In genomic region chr10:120553097-120553453, GRCm38 (mm10) we compare ENCODE assay signal across 8 mouse cellular contexts.
DNase-seq lines count a peak whose midpoint lies in the region; ATAC-seq lines count a peak whose summit lies in the region.

No protein-coding gene starts in this region.

- no peaks in the 10 kb centered on the region for H3K36me3 ChIP-seq in kidney, embryonic 14.5 days (ENCODE audit: control insufficient read depth, insufficient read depth, low read length)
- H3K36me3 ChIP-seq in hindbrain, embryonic 12.5 days = no peaks in the 10 kb centered on the region
- no peaks in the 10 kb centered on the region for H3K36me3 ChIP-seq in liver, embryonic 16.5 days (ENCODE audit: control insufficient read depth, insufficient read depth)

- H3K9me3 ChIP-seq in kidney, embryonic 14.5 days (ENCODE audit: control insufficient read depth, low read length) = no peaks in the 10 kb centered on the region
- no peaks in the 10 kb centered on the region for H3K9me3 ChIP-seq in hindbrain, embryonic 12.5 days (replicated peaks)
- no peaks in the 10 kb centered on the region for H3K9me3 ChIP-seq in liver, embryonic 16.5 days (replicated peaks; ENCODE audit: control insufficient read depth, low read length)

- H3K4me1 ChIP-seq in kidney, embryonic 14.5 days (ENCODE audit: control insufficient read depth, insufficient read depth, low read length) = 0 out of 2 replicates have a peak, but pooled peaks cover 3% of the 10 kb centered on the region
- peaks cover 11% of the 10 kb centered on the region for H3K4me1 ChIP-seq in hindbrain, embryonic 12.5 days
- peaks cover 2% of the 10 kb centered on the region for H3K4me1 ChIP-seq in liver, embryonic 16.5 days (ENCODE audit: control insufficient read depth, low read depth, low read length)

- peak overlapping the region; percentile 98 for H3K4me2 ChIP-seq in kidney, embryonic 14.5 days (replicated peaks; ENCODE audit: low read depth, low read length)
- H3K4me2 ChIP-seq in hindbrain, embryonic 12.5 days (replicated peaks) = peak overlapping the region; percentile 83
- H3K4me2 ChIP-seq in liver, embryonic 16.5 days (ENCODE audit: low read depth, low read length) = peak overlapping the region; percentile 74

- peak; percentile 83 for ATAC-seq in kidney, embryonic 14.5 days (ENCODE audit: low FRiP score, low TSS enrichment)
- ATAC-seq in hindbrain, embryonic 12.5 days (ENCODE audit: low FRiP score) = peak; percentile 86
- ATAC-seq in liver, embryonic 16.5 days (ENCODE audit: low read depth) = peak; percentile 37; the same call in 1 of the 2 replicates

- H3K9ac ChIP-seq in kidney, embryonic 14.5 days (ENCODE audit: low read depth, low read length) = peak overlapping the region; percentile 79
- H3K9ac ChIP-seq in hindbrain, embryonic 12.5 days = peak overlapping the region; percentile 67
- H3K9ac ChIP-seq in liver, embryonic 16.5 days (ENCODE audit: low read depth, low read length) = no peak overlapping the region

- peak overlapping the region; percentile 89 for H3K27ac ChIP-seq in kidney, embryonic 14.5 days (ENCODE audit: low read depth, low read length)
- peak overlapping the region; percentile 14; the same call in 1 of the 2 replicates for H3K27ac ChIP-seq in hindbrain, embryonic 12.5 days
- no peak overlapping the region for H3K27ac ChIP-seq in liver, embryonic 16.5 days (ENCODE audit: low read length)

- DNase-seq in kidney, adult 11 months = no peak
- DNase-seq in embryo, embryonic 10.5 days (ENCODE audit: low spot score) = peak; percentile 88
- DNase-seq in retina, embryonic 14.5 days (ENCODE audit: low spot score) = peak; percentile 70
- DNase-seq in spleen, postnatal 36 days (ENCODE audit: low spot score in 2 of 2) = no peak
- no peak for DNase-seq in frontal cortex, postnatal 14 days (ENCODE audit: low spot score in 2 of 2)

- H3K27me3 ChIP-seq in kidney, embryonic 14.5 days (ENCODE audit: control insufficient read depth, insufficient read depth, low read length) = no peaks in the 10 kb centered on the region
- peaks cover 16% of the 10 kb centered on the region for H3K27me3 ChIP-seq in hindbrain, embryonic 12.5 days
- peaks cover 22% of the 10 kb centered on the region for H3K27me3 ChIP-seq in liver, embryonic 16.5 days (ENCODE audit: control insufficient read depth, insufficient read depth, low read depth, low read length)

- peak overlapping the region; percentile 53 for H3K4me3 ChIP-seq in kidney, embryonic 14.5 days (ENCODE audit: low read length)
- H3K4me3 ChIP-seq in hindbrain, embryonic 12.5 days = peak overlapping the region; percentile 42
- peak overlapping the region; percentile 54 for H3K4me3 ChIP-seq in liver, embryonic 16.5 days (ENCODE audit: low read depth, low read length)

- under 1% methylated on average over 16 of the region's 16 CpGs for WGBS in kidney, embryonic 14.5 days
- under 1% methylated on average over 16 of the region's 16 CpGs for WGBS in hindbrain, embryonic 12.5 days
- WGBS in liver, embryonic 16.5 days (ENCODE audit: insufficient replicate concordance) = 3% methylated on average over 16 of the region's 16 CpGs

Comparison
In these comparisons a context has a peak if more than half of its experiments do, and no peak if none do; other contexts are left out.
1. DNase-seq: peak in embryo, embryonic 10.5 days (single experiment) and retina, embryonic 14.5 days (single experiment); none in kidney, adult 11 months (single experiment), spleen, postnatal 36 days (0 of 2) and frontal cortex, postnatal 14 days (0 of 2).
2. Peak in every context shown above with its lines, with median percentiles within 50 percentile points of each other: ATAC-seq, H3K4me2 ChIP-seq and H3K4me3 ChIP-seq.